Mouse (Mus musculus) heart, adult 2 months (tissue): ENCODE results near the gene Slc39a2.

Experiments used
- CTCF ChIP-seq: fragments of 200-600 bp; IDR thresholded peaks from 2 replicates; pipeline ENCODE4 v1.8.1; 2022; ENCODE audit warnings: antibody characterized with exemption, mild to moderate bottlenecking, moderate library complexity
- EP300 ChIP-seq: fragments of 200-500 bp; IDR thresholded peaks from 2 replicates; pipeline ENCODE4 v1.6.1; 2011; ENCODE audit warnings: low read depth, low read length, control low read depth; ENCODE audit not compliant: insufficient read depth
- POLR2A ChIP-seq: fragments of 200-500 bp; IDR thresholded peaks from 2 replicates; pipeline ENCODE4 v1.6.1; 2011; ENCODE audit warnings: mild to moderate bottlenecking, low read depth, low read length, control low read depth; ENCODE audit not compliant: insufficient read depth

DNA sequence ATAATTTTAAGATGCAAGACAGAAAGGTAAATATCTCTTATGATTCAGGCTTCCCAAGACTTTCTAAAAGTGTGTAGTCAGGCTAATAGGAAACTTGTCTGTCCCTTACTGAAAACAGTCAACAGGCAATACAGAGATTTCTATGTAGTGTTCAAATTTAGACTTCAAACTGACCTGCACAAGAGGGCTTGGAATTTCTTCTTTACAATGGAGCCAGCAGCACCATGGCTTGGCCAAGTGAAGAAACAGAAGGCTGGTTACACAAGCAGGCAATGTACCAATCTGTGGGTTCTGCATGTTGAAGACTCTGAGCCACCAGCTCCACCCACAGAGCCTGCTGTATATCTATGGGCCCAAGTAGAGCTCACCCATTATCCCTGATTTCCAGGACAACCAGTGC is 39.3 kb upstream of the Slc39a2 start, which contains the start of gene Ear6:
- TF ChIP-seq EP300 (no peak), POLR2A (no peak), CTCF (no peak)
